Mouse (Mus musculus) heart, embryonic 14.5 days (tissue): ENCODE measurements around the gene Gm5767. TPM values are rescaled to one million over a fixed set of nuclear protein-coding genes. Genes with fewer than 3 reads are reported as not detected.

ENCODE experiments used
- ATAC-seq: fragments of 200-750 bp; cut with Nextera tagmentation; 2 replicates; pipeline ENCODE4 v1.8.0; 2017; ENCODE audit warnings: low read depth, moderate TSS enrichment; ENCODE audit not compliant: insufficient number of reproducible peaks, insufficient read depth, low FRiP score
- H3K27ac ChIP-seq, 2 experiments: fragments of 200-500 bp in 1 of 2; fragments of 300-500 bp in 1 of 2; sonication (generic) in 1 of 2; replicated peaks in 1 of 2; 2 replicates each; pipeline ENCODE4 v1.5.1; 2012 to 2014; ENCODE audit warnings: low read depth in 2 of 2, low read length in 2 of 2, control low read depth in 1 of 2, mild to moderate bottlenecking in 1 of 2, mixed read lengths in 1 of 2; ENCODE audit not compliant: control insufficient read depth in 1 of 2, insufficient read depth in 1 of 2
- H3K27me3 ChIP-seq: fragments of 300-500 bp; sonication (generic); 2 replicates; pipeline ENCODE4 v1.6.1; 2014; ENCODE audit warnings: mild to moderate bottlenecking, low read length, control low read depth; ENCODE audit not compliant: control insufficient read depth, insufficient read depth
- H3K36me3 ChIP-seq: fragments of 300-500 bp; sonication (generic); 2 replicates; pipeline ENCODE4 v1.6.1; 2014; ENCODE audit warnings: mild to moderate bottlenecking, control low read depth, low read length, mixed read lengths; ENCODE audit not compliant: control insufficient read depth, insufficient read depth
- H3K4me1 ChIP-seq, 2 experiments: fragments of 200-500 bp in 1 of 2; fragments of 300-500 bp in 1 of 2; sonication (generic) in 1 of 2; 2 replicates each; pipeline ENCODE4 v1.6.1; 2012 to 2014; ENCODE audit warnings: low read length in 2 of 2, control low read depth in 1 of 2, mixed read lengths in 1 of 2; ENCODE audit not compliant: control insufficient read depth in 2 of 2, insufficient read depth in 2 of 2
- H3K4me2 ChIP-seq: fragments of 300-500 bp; sonication (generic); 2 replicates; pipeline ENCODE4 v1.6.1; 2014; ENCODE audit warnings: mild to moderate bottlenecking, low read length
- H3K4me3 ChIP-seq, 2 experiments: fragments of 200-500 bp in 1 of 2; fragments of 300-500 bp in 1 of 2; sonication (generic) in 1 of 2; 2 replicates each; pipeline ENCODE4 v1.5.1; 2012 to 2014; ENCODE audit warnings: low read length in 2 of 2, mild to moderate bottlenecking in 2 of 2, control low read depth in 1 of 2, low read depth in 1 of 2, moderate library complexity in 1 of 2; ENCODE audit not compliant: control insufficient read depth in 1 of 2, insufficient read depth in 1 of 2
- H3K9ac ChIP-seq: fragments of 300-500 bp; sonication (generic); 2 replicates; pipeline ENCODE4 v1.6.1; 2014; ENCODE audit warnings: mild to moderate bottlenecking, low read length
- H3K9me3 ChIP-seq: fragments of 300-500 bp; sonication (generic); 2 replicates; pipeline ENCODE4 v1.6.1; 2016; ENCODE audit warnings: low read length, control low read depth; ENCODE audit not compliant: control insufficient read depth
- WGBS: fragments of 180-500 bp; shearing (Covaris S2); extraction: QIAGEN DNeasy Blood & Tissue Kit; methylation state at CpG from one replicate; pipeline ENCODE4 v1.1.7; 2014; 5-methylcytosine and 5-hydroxymethylcytosine counted together
- polyA plus RNA-seq: library from polyadenylated mRNA; unstranded; fragments of >200 nt; fragmentation: Nextera tagmentation; extraction: Ambion mirVana; gene quantifications from 2 replicates; pipeline ENCODE4 v1.2.1, GENCODE M21; 2014

Gene Gm5767
- polyA plus RNA-seq, 1 experiment from 2014 or later: not detected

DNA sequence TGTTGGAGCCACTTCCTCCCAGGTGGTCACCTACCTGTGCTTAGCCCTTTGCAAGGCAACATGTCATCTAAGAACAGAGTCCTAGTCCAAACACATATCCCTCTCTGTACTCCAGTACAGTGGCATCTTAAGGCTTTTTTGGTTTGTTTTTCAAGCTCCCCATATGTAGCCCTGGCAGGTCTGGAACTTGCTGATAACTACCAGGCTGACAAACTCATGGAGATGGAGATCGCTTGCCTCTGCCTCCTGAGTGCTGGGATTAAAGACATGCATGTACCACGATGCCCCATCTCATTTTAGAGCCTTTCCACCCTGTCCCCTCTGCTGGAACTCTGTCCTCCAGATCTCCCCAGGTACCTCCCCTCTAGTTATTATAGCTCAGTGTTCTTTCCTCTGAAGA is 4.3 kb upstream of the Gm5767 start:
- Histone ChIP-seq H3K27me3 (no peaks in the 10 kb centered on the region), H3K4me1 (peaks cover 0 to 2% of the 10 kb centered on the region in 2 experiments; a peak in 1 of 4 replicates), H3K9me3 (no peaks in the 10 kb centered on the region), H3K9ac (no peak overlapping the region), H3K4me3 (no peak overlapping the region), H3K36me3 (no peaks in the 10 kb centered on the region), H3K27ac (no peak overlapping the region), H3K4me2 (no peak overlapping the region)
- ATAC-seq: no peak
- WGBS: 68% methylated on average over 2 of the region's 2 CpGs

DNA sequence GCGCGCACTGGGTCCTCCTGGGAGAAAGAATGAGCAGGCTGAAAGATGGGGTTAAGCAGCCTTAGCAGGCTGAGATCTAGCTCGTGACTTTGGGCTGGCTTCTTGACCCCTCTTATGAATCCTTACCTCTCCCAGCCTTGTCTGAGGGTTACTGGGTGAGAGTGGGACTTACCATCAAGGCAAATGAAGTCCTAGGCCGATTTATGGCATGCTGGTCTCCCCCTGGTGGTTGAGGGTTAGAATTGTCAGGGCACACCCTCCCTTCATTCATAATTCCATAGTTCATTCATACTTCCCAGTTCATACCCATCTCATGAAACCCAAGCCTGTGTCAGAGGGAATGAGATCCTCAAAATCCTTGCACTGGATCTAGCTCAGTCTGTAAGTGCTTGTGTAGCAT is 3.8 kb upstream of the Gm5767 start:
- 53% methylated on average over 4 of the region's 4 CpGs for WGBS
- Histone ChIP-seq H3K27ac (no peak overlapping the region), H3K27me3 (no peaks in the 10 kb centered on the region), H3K36me3 (no peaks in the 10 kb centered on the region), H3K4me3 (no peak overlapping the region), H3K4me2 (no peak overlapping the region), H3K9ac (no peak overlapping the region), H3K4me1 (peaks cover 0 to 2% of the 10 kb centered on the region in 2 experiments; a peak in 1 of 4 replicates), H3K9me3 (no peaks in the 10 kb centered on the region)
- ATAC-seq: no peak

DNA sequence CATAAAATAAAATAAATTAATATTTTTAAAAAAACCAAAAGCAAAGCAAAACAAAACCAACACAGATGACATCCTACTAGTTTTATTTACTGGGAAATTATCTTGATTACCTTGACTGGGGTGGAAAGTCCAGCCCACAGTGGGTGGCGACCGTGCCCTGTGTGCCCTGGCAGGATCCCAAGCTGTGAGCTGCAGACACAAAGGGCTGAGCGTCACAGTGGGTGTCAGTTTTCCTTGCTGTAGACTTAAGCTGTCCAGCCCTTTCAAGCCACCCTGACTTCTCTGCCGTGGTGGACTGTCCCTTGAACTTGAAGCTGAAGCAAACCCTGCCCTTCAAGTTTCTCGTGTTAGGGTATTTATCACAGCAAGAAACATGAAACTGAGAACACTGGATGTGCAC is 2.5 kb upstream of the Gm5767 start:
- Histone ChIP-seq H3K27ac (no peak overlapping the region), H3K27me3 (no peaks in the 10 kb centered on the region), H3K9me3 (no peaks in the 10 kb centered on the region), H3K4me3 (no peak overlapping the region), H3K4me1 (peaks cover 0 to 2% of the 10 kb centered on the region in 2 experiments; a peak in 1 of 4 replicates), H3K36me3 (no peaks in the 10 kb centered on the region), H3K4me2 (no peak overlapping the region), H3K9ac (no peak overlapping the region)
- no peak for ATAC-seq
- 50% methylated on average over 5 of the region's 5 CpGs for WGBS

DNA sequence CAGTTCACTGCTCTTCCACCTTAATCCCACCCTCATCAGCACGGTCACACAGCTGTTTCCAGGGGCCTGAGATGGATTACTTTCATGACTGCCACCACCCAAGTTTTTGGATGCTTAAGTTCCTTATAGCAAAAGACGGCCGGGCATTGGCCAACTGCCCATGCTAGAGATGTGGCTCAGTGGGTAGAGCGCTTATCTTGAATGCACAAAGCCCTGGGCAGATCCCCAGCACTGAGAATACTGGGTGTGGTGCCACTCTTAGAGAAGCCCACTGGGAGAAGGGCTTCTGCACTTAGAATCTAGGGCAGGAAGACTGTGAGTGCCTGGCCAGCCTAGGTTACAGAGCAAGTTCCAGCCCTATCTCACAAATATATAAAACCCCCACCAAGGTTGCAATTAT is 1.9 kb upstream of the Gm5767 start:
- ATAC-seq: no peak
- peaks cover 0 to 2% of the 10 kb centered on the region in 2 experiments; a peak in 1 of 4 replicates for H3K4me1 ChIP-seq
- no peak overlapping the region for H3K9ac ChIP-seq
- no peaks in the 10 kb centered on the region for H3K36me3 ChIP-seq
- H3K4me3 ChIP-seq: no peak overlapping the region
- H3K9me3 ChIP-seq: no peaks in the 10 kb centered on the region
- 81% methylated on average over 4 of the region's 4 CpGs for WGBS
- no peak overlapping the region for H3K4me2 ChIP-seq
- H3K27ac ChIP-seq: no peak overlapping the region
- no peaks in the 10 kb centered on the region for H3K27me3 ChIP-seq

DNA sequence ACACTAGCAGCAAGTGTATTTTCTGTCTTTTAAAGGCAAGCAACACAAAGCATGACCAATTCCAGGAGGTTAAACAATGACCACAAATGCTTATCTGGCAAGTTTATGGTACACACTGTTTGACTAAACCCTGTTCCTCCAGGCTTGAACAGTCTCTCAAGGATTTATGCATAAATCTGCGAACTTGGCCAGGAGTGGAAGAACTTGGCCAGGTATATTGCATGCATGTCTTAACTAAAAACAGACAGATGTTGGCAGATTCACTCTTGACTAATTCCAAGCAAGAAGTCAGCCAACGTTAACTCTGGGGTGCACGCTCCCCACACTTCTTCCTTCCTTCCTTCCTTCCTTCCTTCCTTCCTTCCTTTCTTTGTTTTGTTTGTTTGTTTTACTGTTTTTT is 790 bp upstream of the Gm5767 start:
- H3K4me3 ChIP-seq: no peak overlapping the region
- ATAC-seq: no peak
- no peak overlapping the region for H3K4me2 ChIP-seq
- H3K9ac ChIP-seq: no peak overlapping the region
- peaks cover 0 to 2% of the 10 kb centered on the region in 2 experiments; a peak in 1 of 4 replicates for H3K4me1 ChIP-seq
- no peaks in the 10 kb centered on the region for H3K27me3 ChIP-seq
- no peaks in the 10 kb centered on the region for H3K9me3 ChIP-seq
- WGBS: 68% methylated on average over 3 of the region's 3 CpGs
- no peaks in the 10 kb centered on the region for H3K36me3 ChIP-seq
- H3K27ac ChIP-seq: no peak overlapping the region

DNA sequence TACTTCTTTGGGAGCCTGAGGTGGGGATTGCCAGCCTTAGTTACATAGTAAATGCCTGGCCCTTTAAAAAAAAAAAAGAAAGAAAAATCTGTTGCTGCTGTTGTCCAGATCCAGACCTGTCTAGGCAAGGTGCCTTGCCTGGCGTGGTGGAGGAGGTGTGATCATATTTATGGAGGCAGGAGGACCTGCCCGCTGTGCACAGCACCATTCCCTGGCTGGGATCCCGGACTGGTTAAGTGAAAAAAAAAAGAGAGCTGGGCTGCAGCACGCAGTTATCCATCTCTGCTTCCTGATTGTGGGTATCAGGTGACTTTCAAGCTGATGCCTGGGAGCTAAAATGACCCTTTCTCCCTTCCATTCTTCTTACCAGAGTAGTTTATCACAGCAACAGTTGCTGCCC is 4.5 kb downstream of the Gm5767 start:
- Histone ChIP-seq H3K4me1 (peaks cover 5 to 9% of the 10 kb centered on the region in 2 experiments; a peak in 3 of 4 replicates), H3K9me3 (no peaks in the 10 kb centered on the region), H3K9ac (no peak overlapping the region), H3K4me3 (no peak overlapping the region), H3K4me2 (no peak overlapping the region), H3K36me3 (peaks cover 25% of the 10 kb centered on the region), H3K27me3 (no peaks in the 10 kb centered on the region), H3K27ac (no peak overlapping the region)
- 31% methylated on average over 4 of the region's 4 CpGs for WGBS
- no peak for ATAC-seq

DNA sequence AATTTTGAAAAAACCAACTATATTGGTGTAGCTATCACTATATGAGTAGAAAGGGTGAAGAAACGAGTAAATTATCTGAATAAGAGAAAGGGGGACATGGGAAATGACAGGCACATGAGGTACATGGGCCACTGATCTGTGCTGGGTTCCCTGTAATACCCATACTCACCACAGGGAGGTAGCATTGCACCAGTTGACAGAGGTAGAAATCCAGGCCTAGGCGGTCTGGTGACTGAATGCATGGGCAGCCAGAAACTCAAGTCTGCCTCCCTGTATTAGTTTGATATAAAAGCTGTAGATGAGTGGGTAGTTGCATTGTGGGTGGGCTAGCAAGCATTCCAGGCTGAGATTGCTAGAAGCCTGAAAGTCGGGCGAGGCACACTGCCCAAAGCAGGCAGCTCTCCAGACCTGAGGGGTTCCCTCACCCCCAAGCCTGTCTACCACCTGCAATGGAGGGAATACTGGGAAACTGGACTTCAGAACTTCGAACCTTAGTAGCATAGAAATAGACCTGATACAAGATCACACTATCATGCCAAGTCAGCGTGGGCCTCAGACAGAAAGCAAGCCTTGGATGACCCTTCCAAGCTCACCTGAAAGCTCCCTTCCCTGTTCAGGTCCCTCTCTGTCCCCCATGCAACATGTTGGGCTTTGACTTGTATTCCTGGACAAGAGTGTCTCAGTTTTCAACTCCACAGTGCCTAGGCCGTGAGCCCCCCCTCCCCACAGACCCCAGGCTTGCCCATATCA is 5.7 kb downstream of the Gm5767 start:
- Histone ChIP-seq H3K9me3 (no peaks in the 10 kb centered on the region), H3K9ac (peak overlapping the region; percentile 27; the same call in 1 of the 2 replicates), H3K36me3 (peaks cover 37% of the 10 kb centered on the region), H3K27ac (no peak overlapping the region), H3K4me1 (peaks cover 5 to 9% of the 10 kb centered on the region in 2 experiments; a peak in 3 of 4 replicates), H3K4me3 (no peak overlapping the region), H3K4me2 (no peak overlapping the region), H3K27me3 (no peaks in the 10 kb centered on the region)
- no peak for ATAC-seq
- 51% methylated on average over 7 of the region's 7 CpGs for WGBS
